In the genomic region with DNA sequence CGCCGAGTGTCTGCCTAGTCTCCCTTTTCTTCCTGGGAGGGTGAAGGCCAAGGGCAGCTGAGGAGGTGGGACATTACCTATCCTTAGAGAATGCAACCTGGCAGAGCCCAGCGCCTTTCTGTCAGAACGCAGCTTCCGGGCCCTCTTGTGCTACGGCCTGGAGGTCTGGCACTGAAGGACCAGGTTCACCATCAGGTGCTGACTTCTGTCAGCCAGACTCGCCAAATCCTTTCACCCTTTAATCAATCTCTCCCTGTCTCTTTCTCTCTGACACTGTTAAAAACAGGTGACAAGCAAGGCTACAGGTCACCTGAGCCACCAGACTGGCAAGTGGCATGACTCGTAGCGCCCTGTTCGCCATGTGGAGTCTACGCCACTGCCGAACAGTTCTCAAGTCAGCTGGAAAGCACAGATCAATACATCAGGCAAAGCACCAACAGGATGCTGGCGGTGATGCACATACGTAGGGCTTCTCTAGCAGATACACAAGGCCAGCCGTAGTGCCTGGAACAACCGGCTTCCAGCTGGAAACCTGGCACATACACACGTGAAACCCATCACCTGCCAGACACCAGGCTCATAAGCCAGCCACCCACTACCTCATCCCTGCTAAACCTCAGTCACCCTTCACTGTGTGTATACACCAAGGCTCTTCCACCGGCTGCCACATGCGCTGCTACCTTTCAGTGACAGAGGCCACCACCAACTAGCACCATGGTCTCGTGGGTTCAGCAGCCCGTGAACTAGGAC, we compare ENCODE assay signal across 14 mouse cellular contexts.
"Had no signal": no experiment of that assay in that cellular context is flagged by ENCODE, and none has a peak within 500 bp of the region (broad histone marks: within the 10 kb centered on the region; RNA-seq: fewer than 3 reads in every experiment).

No protein-coding gene starts in this region.

- H3K9ac ChIP-seq: kidney, embryonic 15.5 days; limb, embryonic 12.5 days; limb, embryonic 15.5 days; liver, embryonic 12.5 days; midbrain, embryonic 12.5 days had no signal

- ATAC-seq: liver, embryonic 12.5 days; midbrain, embryonic 16.5 days had no signal

- H3K4me3 ChIP-seq: kidney, embryonic 15.5 days; limb, embryonic 12.5 days; limb, embryonic 15.5 days; liver, embryonic 12.5 days; midbrain, embryonic 12.5 days had no signal

- H3K9me3 ChIP-seq: kidney, embryonic 15.5 days; limb, embryonic 12.5 days; limb, embryonic 15.5 days; liver, embryonic 12.5 days; midbrain, embryonic 12.5 days had no signal

- DNase-seq: kidney, adult 8-10 months; kidney, postnatal 10 days; kidney, postnatal 36 days; layer of hippocampus, postnatal 36 days; lung, adult 2 months; lung, postnatal 14 days; thymus, postnatal 25 days had no signal

- H3K27me3 ChIP-seq: kidney, embryonic 15.5 days; limb, embryonic 12.5 days; limb, embryonic 15.5 days; liver, embryonic 12.5 days; midbrain, embryonic 12.5 days had no signal

- H3K4me2 ChIP-seq: kidney, embryonic 15.5 days; limb, embryonic 12.5 days; limb, embryonic 15.5 days; liver, embryonic 12.5 days; midbrain, embryonic 12.5 days had no signal

- H3K27ac ChIP-seq: kidney, embryonic 15.5 days; limb, embryonic 12.5 days; limb, embryonic 15.5 days; liver, embryonic 12.5 days; macrophage; midbrain, embryonic 12.5 days had no signal
